Mouse (Mus musculus) lung, adult 2 months (tissue): ENCODE data around the gene Lmna.

Source experiments
- CTCF ChIP-seq: fragments of 200-500 bp; IDR thresholded peaks from 2 replicates; pipeline ENCODE4 v1.5.1; 2011; ENCODE audit warnings: mild to moderate bottlenecking, low read length, control low read depth; ENCODE audit not compliant: insufficient read depth
- POLR2A ChIP-seq: fragments of 200-500 bp; IDR thresholded peaks from 2 replicates; pipeline ENCODE4 v1.6.1; 2011; ENCODE audit warnings: low read depth, mild to moderate bottlenecking, control low read depth, low read length, borderline replicate concordance; ENCODE audit errors: extremely low read depth

DNA sequence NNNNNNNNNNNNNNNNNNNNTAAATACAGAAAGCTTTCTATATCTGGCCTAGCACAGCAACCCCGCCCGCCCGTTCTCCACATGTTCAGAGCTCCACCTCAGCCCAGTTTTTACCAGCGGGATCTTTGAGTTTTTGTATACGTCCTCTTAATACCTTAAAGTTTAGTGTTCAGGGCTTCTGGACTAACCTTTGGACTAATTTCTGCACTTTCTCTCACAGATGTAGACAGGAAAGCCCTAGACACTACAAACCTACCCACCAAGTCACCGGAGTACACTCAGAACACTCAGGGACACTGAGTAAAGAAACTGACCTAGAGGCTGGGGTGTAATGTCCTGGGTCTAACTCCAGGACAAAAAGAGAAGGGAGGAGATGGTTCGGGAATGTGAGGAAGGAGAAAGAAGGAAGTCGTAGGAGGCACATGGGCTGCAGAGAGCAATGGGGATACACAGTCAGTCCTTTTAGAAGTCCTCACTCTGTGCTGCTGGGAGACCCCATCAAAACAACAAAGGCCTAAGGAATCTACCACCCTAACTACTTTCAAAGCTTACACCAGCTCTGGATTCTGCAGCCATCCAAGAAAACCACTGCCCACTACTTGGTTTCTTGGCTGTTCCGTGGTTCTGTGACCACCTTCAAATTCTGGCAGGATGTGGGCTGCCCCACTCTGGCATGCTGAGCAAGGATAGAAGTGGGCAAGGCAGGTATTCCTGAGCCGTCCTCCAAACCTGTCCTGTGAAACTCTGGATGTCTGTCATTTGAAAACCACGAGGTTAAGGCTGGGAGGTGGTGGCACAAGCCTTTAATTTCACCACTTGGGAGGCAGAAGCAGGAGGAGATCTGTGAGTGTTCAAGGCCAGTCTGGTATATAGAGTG, 15.8 kb downstream of the Lmna start:
- TF ChIP-seq POLR2A (no peak), CTCF (no peak)
